Mouse (Mus musculus) liver, embryonic 16.5 days (tissue): ENCODE results near the gene Ptgir. TPM values are rescaled to one million over a fixed set of nuclear protein-coding genes. Genes with fewer than 3 reads are reported as not detected.
A peak's percentile ranks its signal among the peaks of the same experiment; 100 is the strongest.

ENCODE experiments used
- ATAC-seq: fragments of 200-750 bp; cut with Nextera tagmentation; 2 replicates; pipeline ENCODE4 v1.8.0; 2017; ENCODE audit warnings: low read depth, mild to moderate bottlenecking, moderate number of reproducible peaks, moderate library complexity
- H3K27ac ChIP-seq: fragments of 300-500 bp; sonication (generic); 2 replicates; pipeline ENCODE4 v1.5.1; 2014; ENCODE audit warnings: mild to moderate bottlenecking, low read length
- H3K27me3 ChIP-seq: fragments of 300-500 bp; sonication (generic); 2 replicates; pipeline ENCODE4 v1.6.1; 2014; ENCODE audit warnings: low read depth, low read length, mixed read lengths; ENCODE audit not compliant: control insufficient read depth, insufficient read depth
- H3K36me3 ChIP-seq: fragments of 300-500 bp; sonication (generic); 2 replicates; pipeline ENCODE4 v1.6.1; 2014; ENCODE audit warnings: mild to moderate bottlenecking; ENCODE audit not compliant: control insufficient read depth, insufficient read depth
- H3K4me1 ChIP-seq: fragments of 300-500 bp; sonication (generic); 2 replicates; pipeline ENCODE4 v1.6.1; 2014; ENCODE audit warnings: low read depth, low read length, mixed read lengths; ENCODE audit not compliant: control insufficient read depth
- H3K4me2 ChIP-seq: fragments of 300-500 bp; sonication (generic); 2 replicates; pipeline ENCODE4 v1.6.1; 2014; ENCODE audit warnings: low read depth, low read length, mixed read lengths
- H3K4me3 ChIP-seq: fragments of 300-500 bp; sonication (generic); 2 replicates; pipeline ENCODE4 v1.5.1; 2014; ENCODE audit warnings: low read depth, mild to moderate bottlenecking, low read length
- H3K9ac ChIP-seq: fragments of 300-500 bp; sonication (generic); 2 replicates; pipeline ENCODE4 v1.6.1; 2014; ENCODE audit warnings: low read depth, low read length
- H3K9me3 ChIP-seq: fragments of 300-500 bp; sonication (generic); replicated peaks from 2 replicates; pipeline ENCODE4 v1.6.1; 2016; ENCODE audit warnings: low read length; ENCODE audit not compliant: control insufficient read depth
- whole genome bisulfite sequencing: fragments of 180-500 bp; shearing (Covaris S2); extraction: QIAGEN DNeasy Blood & Tissue Kit; methylation state at CpG from one replicate; pipeline ENCODE4 v1.1.7; 2014; ENCODE audit not compliant: insufficient replicate concordance; 5-methylcytosine and 5-hydroxymethylcytosine counted together
- polyA plus RNA-seq: library from polyadenylated mRNA; unstranded; fragments of >200 nt; fragmentation: Nextera tagmentation; extraction: Ambion mirVana; gene quantifications from 2 replicates; pipeline ENCODE4 v1.2.1, GENCODE M21; 2015

Gene Ptgir
- polyA plus RNA-seq, 1 experiment from 2014 or later, result 1.2 TPM

- H3K9me3 ChIP-seq, result no peaks in the 10 kb centered on the region
- no peaks in the 10 kb centered on the region for H3K36me3 ChIP-seq
- no peak overlapping the region for H3K9ac ChIP-seq
- H3K4me1 ChIP-seq, result peaks cover 15% of the 10 kb centered on the region
- H3K4me3 ChIP-seq, result peak overlapping the region; percentile 68
- ATAC-seq, result peak; percentile 97
- H3K27ac ChIP-seq, result peak overlapping the region; percentile 58
- under 1% methylated on average over 32 of the region's 33 CpGs for WGBS
- H3K27me3 ChIP-seq, result peaks cover 17% of the 10 kb centered on the region
- peak overlapping the region; percentile 95 for H3K4me2 ChIP-seq
These were observed 31.5 kb upstream of the Ptgir start for GRCm38 (mm10) chr7:16874756-16875309.

DNA sequence AGATGAGACGGTGACA, 31.2 kb upstream of the Ptgir start, which contains the start of gene Dact3:
TSS of gene Dact3 (plus strand) at position 8 of the 16 bp plus-strand sequence.
- peak within 1 kb of the TSS; percentile 95 for H3K4me2 ChIP-seq
- peak within 1 kb of the TSS; percentile 58 for H3K27ac ChIP-seq
- no peaks in the 10 kb centered on the region for H3K9me3 ChIP-seq
- WGBS, result 0% methylated on average over 1 of the region's 1 CpGs
- ATAC-seq, result no peak
- H3K27me3 ChIP-seq, result peaks cover 17% of the 10 kb centered on the region
- peak within 1 kb of the TSS; percentile 68 for H3K4me3 ChIP-seq
- H3K4me1 ChIP-seq, result peaks cover 15% of the 10 kb centered on the region
- peak within 1 kb of the TSS; percentile 56 for H3K9ac ChIP-seq
- H3K36me3 ChIP-seq, result no peaks in the 10 kb centered on the region

GRCm38 (mm10) chr7:16875326-16875725, 31.0 kb upstream of the Ptgir start:
- WGBS, result under 1% methylated on average over 38 of the region's 42 CpGs
- no peaks in the 10 kb centered on the region for H3K36me3 ChIP-seq

DNA sequence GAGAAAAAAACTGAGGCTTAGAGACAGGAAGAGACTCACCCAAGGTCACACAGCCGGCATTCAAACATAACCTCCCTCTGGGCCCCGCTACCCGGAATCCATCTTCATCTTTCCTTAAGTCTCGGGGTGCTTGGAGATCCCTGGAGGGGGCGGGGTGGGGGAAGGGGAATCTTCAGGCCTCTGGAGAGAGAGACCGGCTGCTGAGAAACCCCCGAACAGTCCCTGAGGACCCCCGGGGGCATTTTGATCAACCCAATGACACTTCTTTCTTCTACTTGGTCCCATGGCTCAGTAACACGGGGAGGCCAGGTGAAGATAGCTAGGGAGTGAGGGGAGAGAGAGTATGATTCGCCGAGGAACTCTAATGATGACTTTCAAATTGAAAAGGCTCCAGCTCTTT, 30.3 kb upstream of the Ptgir start:
- H3K9ac ChIP-seq, result no peak overlapping the region; the same call in 1 of the 2 replicates
- H3K27ac ChIP-seq, result no peak overlapping the region
- H3K4me1 ChIP-seq, result peaks cover 15% of the 10 kb centered on the region
- WGBS, result 22% methylated on average over 11 of the region's 11 CpGs
- H3K4me2 ChIP-seq, result peak overlapping the region; percentile 0; the same call in 1 of the 2 replicates
- H3K4me3 ChIP-seq, result no peak overlapping the region
- peaks cover 17% of the 10 kb centered on the region for H3K27me3 ChIP-seq
- H3K36me3 ChIP-seq, result no peaks in the 10 kb centered on the region
- H3K9me3 ChIP-seq, result no peaks in the 10 kb centered on the region
- no peak for ATAC-seq

More at GRCm38 (mm10) chr7:16875326-16875725, 31.0 kb upstream of the Ptgir start:
- peak overlapping the region; percentile 95 for H3K4me2 ChIP-seq
- H3K9ac ChIP-seq, result peak overlapping the region; percentile 56
- H3K27me3 ChIP-seq, result peaks cover 17% of the 10 kb centered on the region
- no peaks in the 10 kb centered on the region for H3K9me3 ChIP-seq
- ATAC-seq, result no peak; the same call in 1 of the 2 replicates
- peaks cover 15% of the 10 kb centered on the region for H3K4me1 ChIP-seq
- H3K4me3 ChIP-seq, result peak overlapping the region; percentile 68
- H3K27ac ChIP-seq, result no peak overlapping the region

DNA sequence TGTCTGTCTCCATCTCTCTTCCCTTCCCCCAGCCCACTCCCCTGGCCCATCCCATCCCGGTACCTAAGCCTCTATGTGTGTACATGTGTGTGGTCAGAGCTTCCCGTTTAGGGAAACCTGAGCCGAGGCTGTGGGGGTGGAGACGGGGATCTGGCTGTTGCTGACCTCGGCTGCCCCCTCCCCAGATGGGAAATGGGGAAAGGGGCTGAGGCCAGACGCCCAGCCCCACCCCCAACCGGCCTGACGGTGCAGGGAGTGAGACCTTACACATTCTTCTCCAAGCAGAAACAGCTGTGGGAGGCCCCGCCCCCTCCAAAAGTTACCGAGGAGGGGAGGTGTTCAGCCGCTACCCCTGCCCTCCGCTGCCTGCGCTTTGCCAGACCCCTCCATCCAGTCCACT, 29.7 kb upstream of the Ptgir start:
- Histone ChIP-seq H3K9me3 (no peaks in the 10 kb centered on the region), H3K27ac (no peak overlapping the region), H3K36me3 (no peaks in the 10 kb centered on the region), H3K4me2 (peak overlapping the region; percentile 2; the same call in 1 of the 2 replicates), H3K4me1 (peaks cover 15% of the 10 kb centered on the region), H3K27me3 (peaks cover 17% of the 10 kb centered on the region), H3K4me3 (no peak overlapping the region), H3K9ac (no peak overlapping the region)
- ATAC-seq, result no peak
- WGBS, result 17% methylated on average over 13 of the region's 13 CpGs

GRCm38 (mm10) chr7:16877717-16878116, 28.6 kb upstream of the Ptgir start:
- Histone ChIP-seq H3K9me3 (no peaks in the 10 kb centered on the region), H3K9ac (no peak overlapping the region), H3K27ac (no peak overlapping the region), H3K4me2 (no peak overlapping the region), H3K36me3 (no peaks in the 10 kb centered on the region), H3K4me1 (peaks cover 15% of the 10 kb centered on the region), H3K27me3 (peaks cover 17% of the 10 kb centered on the region), H3K4me3 (no peak overlapping the region)
- ATAC-seq, result no peak
- 55% methylated on average over 3 of the region's 3 CpGs for WGBS

DNA sequence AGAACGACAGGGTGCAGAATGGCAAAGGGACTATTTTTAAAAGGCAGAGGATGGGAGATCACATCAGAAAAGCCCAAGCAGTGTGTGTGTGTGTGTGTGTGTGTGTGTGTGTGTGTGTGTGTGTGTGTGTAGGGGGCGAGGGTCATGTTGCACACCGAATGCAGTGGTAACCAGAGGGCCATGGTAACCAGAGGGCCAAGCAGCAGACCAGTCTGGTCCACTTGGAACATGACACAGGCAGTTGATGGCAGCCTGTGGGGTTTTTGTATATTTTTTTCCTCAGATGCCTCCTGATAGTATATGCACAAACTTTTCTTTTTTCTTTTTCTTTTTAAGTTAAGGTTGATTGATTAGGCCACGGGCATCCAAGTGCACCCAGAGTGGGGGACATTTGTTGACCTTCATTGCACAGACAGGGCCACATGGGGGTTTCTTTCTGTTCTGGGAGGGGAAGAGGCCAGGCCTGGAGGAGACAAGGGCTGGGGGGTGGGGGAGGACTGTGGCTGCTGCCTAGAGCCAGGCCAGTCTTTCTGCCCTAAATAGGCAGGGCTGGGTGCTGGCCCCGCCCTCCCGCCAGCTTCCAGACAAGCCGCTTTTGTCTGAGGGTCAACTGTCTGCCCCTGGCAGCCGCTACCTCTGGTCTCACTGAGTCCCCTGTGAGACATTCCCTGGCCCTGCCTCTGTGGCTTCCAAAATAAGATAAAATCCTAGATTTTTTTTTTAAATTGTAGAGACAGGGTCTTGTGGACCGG, 26.3 kb upstream of the Ptgir start:
- Histone ChIP-seq H3K9me3 (no peaks in the 10 kb centered on the region), H3K27me3 (peaks cover 28% of the 10 kb centered on the region), H3K36me3 (no peaks in the 10 kb centered on the region), H3K27ac (no peak overlapping the region), H3K4me3 (no peak overlapping the region), H3K4me2 (no peak overlapping the region), H3K4me1 (peaks cover 6% of the 10 kb centered on the region), H3K9ac (no peak overlapping the region)
- no peak for ATAC-seq
- WGBS, result 33% methylated on average over 9 of the region's 9 CpGs

DNA sequence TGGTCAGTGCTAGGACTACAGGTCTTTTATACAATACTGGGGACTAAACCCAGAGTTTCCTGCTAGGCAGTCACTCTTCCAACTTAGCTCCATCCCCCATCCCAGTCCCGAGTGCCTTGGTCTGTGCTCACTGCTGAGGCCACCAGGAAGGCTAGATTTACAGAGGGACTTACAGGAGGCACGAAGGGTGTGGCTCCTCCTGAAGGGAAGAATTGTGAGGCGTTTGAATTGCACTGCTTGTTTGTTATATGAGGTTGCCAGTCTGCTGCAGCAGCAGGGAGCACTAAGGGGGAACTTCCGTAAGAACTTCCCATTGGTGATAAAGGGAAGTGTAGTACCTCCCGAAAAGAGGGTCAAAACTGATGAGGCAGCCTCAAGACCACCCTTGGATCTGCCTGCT, 25.7 kb upstream of the Ptgir start:
- H3K36me3 ChIP-seq, result no peaks in the 10 kb centered on the region
- H3K27ac ChIP-seq, result no peak overlapping the region
- H3K9me3 ChIP-seq, result peaks cover 4% of the 10 kb centered on the region
- no peak overlapping the region for H3K9ac ChIP-seq
- WGBS, result 5% methylated on average over 5 of the region's 5 CpGs
- peaks cover 32% of the 10 kb centered on the region for H3K27me3 ChIP-seq
- no peak overlapping the region for H3K4me3 ChIP-seq
- H3K4me1 ChIP-seq, result peaks cover 1% of the 10 kb centered on the region
- no peak overlapping the region for H3K4me2 ChIP-seq
- ATAC-seq, result no peak

DNA sequence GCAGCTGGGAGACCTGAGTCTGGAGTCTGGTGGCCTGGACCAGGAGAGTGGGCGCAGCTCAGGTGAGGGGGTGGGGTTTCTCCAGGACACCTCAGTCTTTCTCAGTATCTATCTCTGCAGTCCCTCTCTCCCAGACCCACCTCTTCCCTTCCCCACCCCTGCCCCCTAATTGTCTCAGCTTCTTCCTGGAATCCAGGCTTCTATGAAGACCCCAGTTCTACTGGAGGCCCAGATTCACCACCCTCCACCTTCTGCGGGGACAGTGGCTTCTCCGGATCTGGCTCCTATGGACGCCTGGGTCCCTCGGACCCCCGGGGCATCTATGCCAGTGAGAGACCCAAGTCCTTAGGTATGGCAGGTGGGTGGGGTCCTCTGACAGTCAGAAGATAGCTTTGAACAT, 23.1 kb upstream of the Ptgir start:
- Histone ChIP-seq H3K36me3 (no peaks in the 10 kb centered on the region), H3K27me3 (peaks cover 37% of the 10 kb centered on the region), H3K9me3 (peaks cover 10% of the 10 kb centered on the region), H3K9ac (no peak overlapping the region), H3K4me3 (no peak overlapping the region), H3K4me2 (no peak overlapping the region), H3K27ac (no peak overlapping the region), H3K4me1 (no peaks in the 10 kb centered on the region; the same call in 1 of the 2 replicates)
- ATAC-seq, result no peak
- WGBS, result 68% methylated on average over 6 of the region's 6 CpGs
